Mouse (Mus musculus) splenic B cell, adult 2 months (primary cell): ENCODE data around the gene Bloc1s1.
A peak's percentile ranks its signal among the peaks of the same experiment; 100 is the strongest.

Experiments
- DNase-seq: peaks from one replicate; pipeline ENCODE4 v3.0.0-alpha.2; 2011; ENCODE audit warnings: low read depth, low spot score
- H3K27me3 ChIP-seq: 2 replicates; pipeline ENCODE4 v1.6.1; 2012; ENCODE audit warnings: mild to moderate bottlenecking, low read length, moderate library complexity, mixed read lengths; ENCODE audit not compliant: control insufficient read depth, poor library complexity, insufficient read depth, severe bottlenecking
- H3K36me3 ChIP-seq: 2 replicates; pipeline ENCODE4 v1.6.1; 2012; ENCODE audit warnings: mild to moderate bottlenecking, low read length, moderate library complexity, mixed read lengths; ENCODE audit not compliant: control insufficient read depth, poor library complexity, insufficient read depth, severe bottlenecking

The Bloc1s1 gene

DNA sequence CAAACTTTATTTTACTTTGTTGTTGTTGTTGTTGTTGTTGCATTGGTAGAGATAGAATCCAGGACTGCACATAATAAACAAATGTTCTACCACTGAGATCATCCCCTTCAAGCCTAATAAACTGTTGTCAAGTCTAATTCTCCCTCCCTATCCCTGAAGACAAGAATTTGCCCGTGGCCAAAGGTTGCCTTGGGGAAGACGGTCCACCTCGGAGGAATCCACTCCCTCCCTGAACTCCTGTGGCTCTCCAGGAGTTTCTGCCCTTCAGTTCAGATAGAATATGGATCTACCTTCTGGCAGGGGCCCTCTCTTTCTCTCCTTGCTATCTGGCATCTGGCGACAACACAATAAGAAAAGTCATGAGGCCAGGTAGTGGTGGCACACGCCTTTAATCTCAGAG is 19.0 kb downstream of the Bloc1s1 start:
- H3K27me3 ChIP-seq, result peaks cover 1% of the 10 kb centered on the region; the same call in 1 of the 2 replicates
- H3K36me3 ChIP-seq, result no peaks in the 10 kb centered on the region
- DNase-seq, result no peak

DNA sequence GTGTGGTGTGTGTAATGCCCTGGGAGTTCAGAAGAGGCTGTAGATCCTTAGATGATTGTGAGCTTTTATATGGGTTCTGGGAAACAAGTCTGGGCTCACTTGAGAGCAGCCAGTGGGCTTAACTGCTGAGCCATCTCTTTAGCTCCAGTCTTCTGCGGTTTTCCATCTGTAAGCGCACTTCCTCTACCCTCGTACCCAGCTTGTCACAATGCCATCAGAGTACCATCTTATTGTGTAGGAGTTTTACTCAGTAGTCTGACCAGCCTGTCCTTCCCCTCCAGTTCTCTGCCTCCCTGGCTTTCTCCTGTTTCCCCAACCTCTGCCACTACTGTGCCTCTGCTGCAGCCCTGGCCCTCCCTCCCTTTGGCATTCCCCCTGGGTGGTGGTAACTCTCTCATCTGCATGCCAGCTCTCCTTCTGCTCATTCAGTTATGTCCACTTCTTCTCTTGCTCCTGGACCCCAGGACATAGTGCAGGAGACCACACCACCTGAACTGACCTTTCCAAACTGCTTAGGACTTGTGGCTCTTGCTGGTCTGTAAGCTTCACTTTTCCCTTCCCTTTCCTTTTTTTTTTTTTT is 21.3 kb downstream of the Bloc1s1 start:
- H3K27me3 ChIP-seq, result no peaks in the 10 kb centered on the region
- DNase-seq, result no peak
- no peaks in the 10 kb centered on the region for H3K36me3 ChIP-seq

DNA sequence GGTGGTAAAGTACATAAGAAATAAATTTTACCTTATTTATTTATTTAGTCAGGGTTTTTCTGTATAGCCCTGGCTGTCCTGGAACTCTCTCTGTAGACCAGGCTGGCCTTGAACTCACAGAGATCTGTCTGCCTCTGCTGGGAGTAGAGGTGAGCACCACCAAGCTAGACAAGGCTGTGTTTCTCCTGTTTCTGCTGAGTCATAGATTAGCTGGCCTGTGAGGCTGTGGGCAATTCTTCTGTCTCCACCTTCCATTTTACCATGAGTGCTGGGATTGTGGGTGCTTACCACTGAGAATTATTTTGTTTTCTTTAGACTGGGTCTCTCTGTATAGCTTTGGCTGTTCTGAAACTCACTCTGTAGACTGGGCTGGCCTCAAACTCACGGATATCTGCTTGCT is 22.4 kb downstream of the Bloc1s1 start:
- no peaks in the 10 kb centered on the region for H3K27me3 ChIP-seq
- DNase-seq, result no peak
- H3K36me3 ChIP-seq, result no peaks in the 10 kb centered on the region

DNA sequence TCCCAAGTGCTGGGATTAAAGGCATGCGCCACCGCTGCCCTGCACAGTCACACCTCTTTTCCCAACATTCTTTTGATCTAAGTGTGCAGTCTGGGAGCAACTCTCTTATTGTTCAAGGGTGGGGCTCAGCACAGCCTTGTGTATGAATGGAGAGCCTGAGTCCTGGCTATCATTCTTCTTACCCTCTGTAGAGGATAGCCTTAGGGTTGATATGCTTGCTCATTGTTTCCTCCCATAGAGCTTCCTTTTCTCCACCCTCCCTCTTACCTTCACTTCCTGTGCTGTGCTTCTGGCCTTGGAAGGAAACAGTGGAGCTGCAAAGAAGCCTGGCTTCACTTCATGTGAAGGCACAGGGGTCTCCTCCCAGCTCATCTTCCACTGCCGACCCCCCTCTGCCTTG is 23.1 kb downstream of the Bloc1s1 start, which contains the start of gene Cd63:
Cd63 (plus strand) TSS at position 292 of the 400 bp plus-strand sequence.
- Histone ChIP-seq H3K27me3 (peaks cover 3% of the 10 kb centered on the region), H3K36me3 (no peaks in the 10 kb centered on the region)
- no peak for DNase-seq

DNA sequence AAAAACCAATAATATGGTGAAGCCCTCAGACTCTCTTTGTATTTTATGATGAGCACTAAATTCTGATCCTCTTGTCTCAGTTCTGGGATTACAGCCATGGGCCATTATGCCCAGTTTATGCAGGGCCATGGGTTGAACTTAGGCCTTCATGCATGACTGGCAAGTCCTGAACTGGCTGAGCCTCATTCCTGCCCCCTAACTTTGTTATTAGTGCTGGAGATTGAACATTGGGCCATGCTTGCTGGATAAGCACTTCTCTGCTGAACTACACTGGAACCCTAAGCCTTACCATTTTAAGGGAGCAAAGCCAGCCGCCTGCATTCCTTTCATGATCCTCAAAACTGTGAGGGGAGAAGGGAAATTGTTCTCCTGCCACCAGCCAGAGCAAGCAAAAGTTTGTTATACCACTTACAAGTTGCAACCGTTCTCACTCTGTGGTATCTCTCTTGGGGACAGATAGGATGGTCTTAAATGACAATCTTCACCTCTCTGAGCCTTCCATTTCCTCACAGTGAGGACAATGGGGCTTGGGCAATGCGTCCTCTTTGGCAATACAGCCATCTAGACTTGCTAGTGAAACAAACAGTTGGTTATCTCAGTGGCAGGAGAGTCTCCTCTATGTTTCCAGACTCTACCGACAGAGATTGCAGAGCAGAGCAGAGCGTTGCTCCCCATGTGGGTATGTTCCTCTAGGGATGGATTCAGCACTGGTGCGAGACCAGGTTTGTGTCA is 23.9 kb downstream of the Bloc1s1 start:
- peaks cover 4% of the 10 kb centered on the region for H3K27me3 ChIP-seq
- no peaks in the 10 kb centered on the region for H3K36me3 ChIP-seq
- no peak for DNase-seq

DNA sequence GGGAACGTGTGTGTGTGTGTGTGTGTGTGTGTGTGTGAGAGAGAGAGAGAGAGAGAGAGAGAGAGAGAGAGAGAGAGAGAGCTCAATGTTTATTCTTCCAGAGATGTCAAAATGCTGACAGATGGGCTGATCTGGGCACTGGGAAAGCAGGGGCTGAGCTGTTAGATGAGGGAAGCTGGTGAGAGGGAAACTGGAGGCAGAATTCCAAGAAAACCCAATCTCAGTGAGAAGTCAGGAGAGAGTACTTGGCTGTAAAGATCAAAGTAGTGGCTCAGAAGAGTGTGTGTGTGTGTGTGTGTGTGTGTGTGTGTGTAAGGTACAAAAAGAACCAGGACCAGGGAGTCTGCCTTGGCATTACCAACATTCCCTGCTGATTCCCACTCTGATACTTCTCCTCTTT is 26.3 kb downstream of the Bloc1s1 start:
- Histone ChIP-seq H3K27me3 (peaks cover 4% of the 10 kb centered on the region), H3K36me3 (no peaks in the 10 kb centered on the region)
- no peak for DNase-seq

DNA sequence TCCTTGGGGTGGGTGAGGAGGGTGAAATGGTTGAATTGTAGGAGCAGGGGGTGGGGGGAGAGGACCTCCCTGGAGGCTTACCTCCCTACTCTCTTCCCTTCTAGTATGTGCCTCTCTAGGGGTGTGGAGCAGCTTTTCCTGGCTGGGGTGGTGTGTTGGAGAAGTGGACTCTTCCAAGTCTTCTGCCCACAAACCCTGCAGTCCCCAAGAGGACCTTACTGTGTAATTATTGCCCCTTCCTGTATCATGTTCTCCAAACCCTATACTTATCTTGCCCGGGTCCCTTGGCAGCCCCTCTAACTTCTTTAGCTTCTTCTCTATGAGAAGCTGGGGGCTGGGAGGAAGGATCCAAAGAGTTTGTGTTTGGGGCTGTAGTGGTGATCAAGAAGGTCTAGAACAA is 27.0 kb downstream of the Bloc1s1 start:
- DNase-seq, result no peak
- no peaks in the 10 kb centered on the region for H3K36me3 ChIP-seq
- peaks cover 4% of the 10 kb centered on the region for H3K27me3 ChIP-seq

DNA sequence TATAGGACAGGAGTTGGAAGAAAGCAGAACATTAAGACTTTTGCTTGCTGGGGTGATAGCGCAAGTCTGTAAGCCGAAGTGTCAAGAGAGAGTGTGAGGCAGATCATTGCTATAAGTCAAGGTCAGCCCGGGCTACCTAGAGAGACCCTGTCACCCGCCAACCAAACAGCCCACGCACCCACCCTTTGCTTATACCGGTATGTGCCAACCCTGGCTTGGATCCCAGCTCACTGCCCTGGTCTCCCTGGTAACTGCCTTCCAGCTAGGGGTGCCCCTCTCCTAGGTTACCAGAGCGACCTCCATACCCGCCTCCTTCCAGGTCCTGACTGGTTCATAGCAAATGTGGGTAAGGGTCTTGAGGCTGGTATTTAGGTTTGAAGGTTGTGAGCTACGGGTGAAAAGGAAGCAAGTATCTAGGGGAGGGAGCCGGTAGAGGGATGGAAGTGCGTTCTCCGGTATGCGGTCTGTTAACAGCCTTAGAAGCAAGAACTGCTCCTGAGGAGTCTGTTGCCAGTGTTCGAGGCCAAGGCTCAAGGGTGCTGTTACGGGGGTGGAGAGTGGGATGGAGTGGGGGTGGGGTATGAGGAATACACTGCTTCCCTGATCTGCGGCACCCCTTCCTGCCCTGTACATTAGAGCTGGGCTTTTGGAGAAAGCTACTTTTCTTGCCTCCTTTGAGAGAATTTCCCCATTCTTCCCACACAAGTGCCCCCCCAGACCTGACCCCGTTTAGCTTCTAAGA is 27.7 kb downstream of the Bloc1s1 start:
- DNase-seq, result no peak
- Histone ChIP-seq H3K36me3 (no peaks in the 10 kb centered on the region), H3K27me3 (peaks cover 4% of the 10 kb centered on the region)

DNA sequence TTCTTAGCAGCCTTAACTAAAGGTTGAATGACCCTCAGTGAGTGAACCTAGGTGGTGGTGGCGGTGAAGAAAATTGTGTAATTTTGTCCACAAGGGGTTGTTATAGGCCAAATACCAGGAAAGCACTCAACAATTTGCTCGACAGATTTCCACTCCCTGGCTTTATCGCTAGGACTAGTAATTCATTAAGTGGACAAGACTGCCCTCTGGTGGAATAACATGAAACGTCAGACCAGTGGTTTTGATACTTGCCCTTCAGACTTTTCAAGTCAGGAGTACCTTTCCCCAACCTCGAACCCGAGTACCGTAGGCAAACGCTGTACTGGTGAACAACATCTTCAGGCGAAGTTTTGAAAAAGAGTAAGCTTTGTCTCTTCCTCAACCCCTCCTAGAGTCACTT is 28.4 kb downstream of the Bloc1s1 start:
- H3K27me3 ChIP-seq, result peaks cover 4% of the 10 kb centered on the region
- H3K36me3 ChIP-seq, result no peaks in the 10 kb centered on the region
- peak; percentile 92 for DNase-seq

DNA sequence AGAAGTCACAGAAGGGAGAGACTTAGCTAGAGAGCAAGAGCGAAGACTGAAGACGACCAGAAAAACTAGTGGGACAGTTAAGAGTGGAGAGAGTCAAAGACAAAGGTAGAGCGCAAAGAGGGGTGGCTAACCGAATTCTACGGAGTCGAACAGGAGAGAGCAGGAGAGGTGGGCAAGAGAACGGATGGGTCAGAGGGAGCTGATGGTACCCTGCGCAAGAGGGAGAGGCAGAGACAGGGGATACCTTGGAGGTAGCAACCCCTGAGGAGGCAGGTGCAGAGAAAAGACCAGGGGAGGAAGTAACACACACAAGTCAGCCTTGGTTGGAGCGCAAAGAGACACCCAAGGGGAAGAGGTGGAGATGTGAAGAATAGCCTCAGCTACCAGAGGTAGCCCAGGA is 31.6 kb downstream of the Bloc1s1 start:
- peak; percentile 48 for DNase-seq
- H3K27me3 ChIP-seq, result peaks cover 4% of the 10 kb centered on the region
- H3K36me3 ChIP-seq, result peaks cover 3% of the 10 kb centered on the region

DNA sequence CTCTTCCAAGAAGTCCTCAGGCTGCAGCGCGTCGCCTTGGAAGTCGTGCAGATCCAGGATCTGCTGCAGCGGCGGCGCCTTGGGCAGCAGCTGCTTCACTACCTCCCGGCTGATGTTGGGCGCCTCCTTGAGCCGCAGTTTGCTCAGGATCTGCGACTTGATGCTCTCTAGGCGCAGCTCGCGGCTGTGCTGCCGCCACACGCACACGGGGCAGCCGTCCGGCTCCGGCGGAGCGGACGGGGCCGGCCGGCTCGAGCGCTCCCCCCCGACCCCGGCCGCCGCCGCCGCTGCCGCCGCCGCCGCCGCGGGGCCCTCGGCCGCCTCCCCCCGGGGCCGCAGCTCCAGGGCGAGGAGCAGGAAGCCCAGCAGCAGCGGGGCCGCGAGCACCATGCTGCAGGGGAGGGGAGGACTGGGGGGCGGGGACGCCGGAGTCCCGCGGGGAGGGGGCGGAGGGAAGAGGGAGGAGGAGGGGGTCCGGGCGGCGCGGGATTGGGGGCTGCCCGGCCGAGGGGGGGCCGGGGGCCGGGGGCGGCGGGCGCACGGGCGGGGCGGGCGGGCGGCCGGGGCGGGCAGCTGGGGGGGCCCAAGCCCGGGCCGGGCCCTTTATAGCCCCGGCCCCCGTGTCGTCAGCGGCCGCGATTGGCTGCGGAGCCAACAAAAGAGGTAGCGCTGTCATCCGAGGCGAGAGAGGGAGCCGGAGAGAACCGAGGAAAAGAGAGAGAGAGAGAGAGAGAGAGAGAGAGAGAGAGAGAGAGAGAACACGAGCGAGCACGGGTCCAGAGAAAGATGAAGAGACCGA is 32.3 kb downstream of the Bloc1s1 start, which contains the start of gene Gdf11:
Gdf11 (minus strand) TSS at position 423 of the 799 bp plus-strand sequence.
- Histone ChIP-seq H3K27me3 (peaks cover 4% of the 10 kb centered on the region), H3K36me3 (peaks cover 3% of the 10 kb centered on the region)
- peak; percentile 72 for DNase-seq

DNA sequence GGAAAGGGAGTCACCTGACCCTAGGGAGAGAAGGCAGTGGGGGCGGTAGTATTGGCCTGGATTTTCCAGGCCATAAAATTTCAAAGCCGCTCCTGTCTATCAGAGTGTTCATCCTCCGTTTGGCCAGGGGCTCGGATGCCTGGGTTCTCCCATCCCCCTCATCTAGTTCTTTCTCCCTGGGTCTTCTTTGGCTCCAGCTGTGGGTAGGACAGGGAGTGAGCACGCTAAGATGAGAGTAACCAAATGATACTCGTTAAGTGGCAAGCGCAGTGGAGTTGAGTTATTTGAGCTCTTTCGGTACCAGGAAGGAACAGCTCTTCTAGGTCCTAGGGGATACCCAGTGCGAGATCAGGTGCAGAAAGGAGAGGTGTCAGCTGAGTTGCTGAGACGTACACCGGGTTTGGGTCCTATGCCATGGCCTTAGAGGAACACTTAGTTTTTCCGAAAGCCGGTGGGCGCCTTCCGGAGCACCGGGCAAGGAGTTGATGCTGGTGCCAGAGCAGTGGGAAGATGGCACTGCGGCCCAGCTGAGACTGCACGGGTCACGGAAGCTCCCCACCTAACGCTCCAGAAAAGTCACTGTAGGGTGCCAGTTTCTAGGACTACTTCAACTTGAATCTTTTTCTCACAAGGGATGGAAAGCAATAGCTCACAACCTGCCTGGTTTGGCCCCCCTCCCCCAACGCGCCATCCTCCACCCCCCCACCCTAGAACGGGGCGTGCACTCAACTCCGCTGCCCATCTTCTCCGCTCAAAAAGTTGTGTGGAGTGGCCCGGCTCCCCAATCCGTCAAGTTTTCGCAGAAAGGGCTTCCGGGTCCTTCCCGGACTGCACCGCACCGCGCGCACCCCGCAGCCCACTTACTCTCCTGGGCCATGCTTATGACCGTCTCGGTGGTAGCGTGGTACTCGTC is 33.2 kb downstream of the Bloc1s1 start:
- Histone ChIP-seq H3K36me3 (peaks cover 3% of the 10 kb centered on the region), H3K27me3 (peaks cover under 1% of the 10 kb centered on the region; the same call in 1 of the 2 replicates)
- peak; percentile 42 for DNase-seq

DNA sequence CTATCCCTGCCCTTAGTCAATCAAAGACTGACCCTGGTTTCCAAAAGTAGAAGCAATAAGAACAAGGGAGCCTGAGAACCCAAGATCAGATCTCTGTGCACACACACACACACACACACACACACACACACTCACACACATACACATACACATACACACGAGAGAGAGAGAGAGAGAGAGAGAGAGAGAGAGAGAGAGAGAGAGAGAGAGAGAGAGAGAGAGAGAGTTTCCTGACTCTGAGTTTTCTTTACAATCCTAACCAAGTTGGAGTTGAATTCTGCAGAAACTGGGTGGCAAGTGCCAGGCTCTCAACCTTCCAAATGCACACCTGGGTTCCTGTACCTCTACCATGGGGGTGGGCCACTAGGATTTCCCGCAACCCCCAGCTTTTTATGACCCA is 34.0 kb downstream of the Bloc1s1 start:
- H3K27me3 ChIP-seq, result no peaks in the 10 kb centered on the region
- peaks cover 3% of the 10 kb centered on the region for H3K36me3 ChIP-seq
- DNase-seq, result no peak
